Mouse (Mus musculus) testis, adult 2 months (tissue): ENCODE measurements around the gene D030056L22Rik.

Experiments used
- CTCF ChIP-seq: fragments of 200-500 bp; IDR thresholded peaks from 2 replicates; pipeline ENCODE4 v1.5.1; 2012; ENCODE audit warnings: low read depth, mild to moderate bottlenecking, inconsistent platforms, low read length, moderate library complexity; ENCODE audit not compliant: control insufficient read depth, insufficient read depth, insufficient replicate concordance
- POLR2A ChIP-seq: fragments of 200-500 bp; IDR thresholded peaks from 2 replicates; pipeline ENCODE4 v1.6.1; 2012; ENCODE audit warnings: low read depth, mild to moderate bottlenecking, inconsistent platforms, low read length, moderate library complexity; ENCODE audit not compliant: control insufficient read depth

- no peak for TF ChIP-seq CTCF
- no peak for TF ChIP-seq POLR2A
Measured at GRCm38 (mm10) chr19:18730255-18730654, 17.3 kb downstream of the D030056L22Rik start.
